Mouse (Mus musculus): ENCODE results near the gene Resf1.
"Not testable (repeated sequence)": the region's sequence is repeated elsewhere in the genome, so short reads cannot be mapped to it uniquely, and the experiment has no call there.

Gene Resf1

DNA sequence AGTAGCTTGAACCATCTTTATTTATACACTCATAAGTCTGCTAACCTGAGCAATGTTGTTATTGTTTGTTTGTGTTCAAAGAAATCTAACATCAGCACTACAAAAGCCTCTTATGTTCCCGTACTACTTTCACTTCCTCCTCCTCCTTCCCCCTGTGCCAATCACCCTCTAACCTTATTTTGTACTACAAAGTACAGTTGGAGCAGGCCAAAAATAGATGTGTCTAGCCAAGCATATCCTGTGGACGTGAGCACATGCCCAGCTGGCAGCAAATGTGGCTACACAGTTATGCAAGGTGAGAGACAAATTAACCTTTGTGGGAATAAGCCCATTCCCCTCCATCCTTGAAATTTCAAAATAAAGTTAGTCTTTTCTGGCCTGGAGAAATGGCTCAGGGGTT lies 34.6 kb downstream of the Resf1 start:
- in situ Hi-C loops (cut with MboI, MseI), result no loop called here

DNA sequence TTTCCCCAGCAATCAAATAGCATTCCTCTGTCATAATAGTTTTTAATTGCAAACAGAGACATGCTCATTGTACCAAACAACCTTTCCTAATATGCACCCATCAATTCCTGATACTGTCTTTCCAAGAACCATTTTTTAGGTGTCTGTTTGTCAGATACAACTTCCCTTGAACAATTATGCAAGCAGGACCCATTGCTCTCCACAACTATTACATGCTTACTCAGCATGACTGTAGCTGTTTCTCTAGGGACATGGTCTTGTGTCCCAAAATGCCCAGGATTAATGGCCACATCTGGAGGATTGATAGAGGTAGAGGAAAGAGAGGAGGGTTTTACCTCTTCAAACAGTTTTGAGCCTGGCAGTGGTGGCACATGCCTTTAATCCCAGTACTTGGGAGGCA lies 35.2 kb downstream of the Resf1 start:
- in situ Hi-C loops (cut with MboI, MseI), result no loop called here

- in situ Hi-C loops (cut with MboI, MseI), result loop anchor here in 1 of 2 experiments (5.0 kb wide), 1 partner anchor 36 kb away; no protein-coding TSS in a partner anchor
These were observed 39.0 kb downstream of the Resf1 start for GRCm38 (mm10) chr6:149348211-149348610.

DNA sequence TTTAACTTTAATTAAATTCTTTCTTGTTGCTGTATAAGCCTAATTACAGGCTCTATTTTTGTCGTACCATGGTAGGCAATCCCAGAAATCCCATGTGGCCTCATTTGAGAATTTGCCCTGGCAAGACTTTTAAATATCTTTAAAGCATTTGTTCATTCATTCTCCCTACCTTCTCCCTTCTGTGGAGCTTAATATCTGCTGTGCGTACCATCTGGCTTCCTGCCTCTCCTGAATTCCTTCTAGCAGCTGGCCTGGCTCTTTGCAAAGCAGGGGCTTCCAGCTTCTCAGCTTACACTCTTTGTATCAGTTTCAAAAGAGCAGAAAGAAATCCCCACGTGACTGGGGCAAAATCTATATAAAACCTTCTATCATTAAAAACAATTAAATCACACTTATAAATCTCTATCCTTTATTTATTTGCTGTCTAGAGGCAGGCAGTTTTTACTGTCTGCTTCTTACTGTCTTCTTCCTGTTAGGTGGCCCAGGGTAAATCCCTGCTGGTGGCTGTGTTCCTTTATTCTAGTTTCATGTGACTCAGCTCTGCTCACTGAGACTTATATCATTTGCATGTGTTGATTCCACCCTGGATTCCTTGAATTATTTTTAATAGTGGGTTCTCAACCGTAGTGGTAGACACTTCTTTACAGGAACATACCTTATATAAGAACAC lies 45.7 kb downstream of the Resf1 start:
- in situ Hi-C loops (cut with MboI, MseI), result no loop called here

DNA sequence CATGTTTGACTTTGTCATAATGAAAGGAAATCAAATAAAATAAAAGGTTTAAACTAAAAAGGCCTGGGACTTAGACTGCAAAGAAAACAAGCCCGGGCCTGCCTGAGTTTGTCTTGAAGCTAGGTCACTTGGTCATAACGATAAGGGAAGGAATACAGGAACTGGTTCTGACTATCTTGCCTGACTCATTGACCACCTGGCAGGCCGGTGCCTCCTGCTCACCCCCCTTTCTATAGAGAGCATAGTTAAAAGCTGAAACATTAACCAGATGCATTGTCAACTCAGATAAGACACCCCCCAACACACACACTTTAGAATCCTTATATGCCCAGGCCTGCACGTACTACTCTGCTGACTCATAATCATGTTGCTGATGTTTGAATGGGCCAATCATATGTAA lies 46.6 kb downstream of the Resf1 start:
- in situ Hi-C loops (cut with MboI, MseI), result not testable (repeated sequence)

- in situ Hi-C loops (cut with MboI, MseI), result no loop called here
These were observed 47.9 kb downstream of the Resf1 start for GRCm38 (mm10) chr6:149357155-149357554.

DNA sequence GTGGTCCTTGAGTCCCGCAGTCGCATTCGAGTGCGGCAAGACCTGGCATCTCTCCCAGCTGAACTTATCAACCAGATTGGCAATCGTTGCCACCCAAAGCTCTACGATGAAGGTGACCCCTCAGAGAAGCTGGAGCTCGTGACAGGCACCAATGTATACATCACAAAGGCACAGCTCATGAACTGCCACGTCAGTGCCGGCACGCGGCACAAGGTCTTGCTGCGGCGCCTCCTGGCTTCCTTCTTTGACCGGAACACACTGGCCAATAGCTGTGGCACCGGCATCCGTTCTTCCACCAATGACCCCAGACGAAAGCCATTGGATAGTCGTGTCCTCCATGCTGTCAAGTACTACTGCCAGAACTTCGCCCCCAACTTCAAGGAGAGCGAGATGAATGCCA lies 53.3 kb downstream of the Resf1 start:
- in situ Hi-C loops (cut with MboI, MseI), result not testable (repeated sequence)

DNA sequence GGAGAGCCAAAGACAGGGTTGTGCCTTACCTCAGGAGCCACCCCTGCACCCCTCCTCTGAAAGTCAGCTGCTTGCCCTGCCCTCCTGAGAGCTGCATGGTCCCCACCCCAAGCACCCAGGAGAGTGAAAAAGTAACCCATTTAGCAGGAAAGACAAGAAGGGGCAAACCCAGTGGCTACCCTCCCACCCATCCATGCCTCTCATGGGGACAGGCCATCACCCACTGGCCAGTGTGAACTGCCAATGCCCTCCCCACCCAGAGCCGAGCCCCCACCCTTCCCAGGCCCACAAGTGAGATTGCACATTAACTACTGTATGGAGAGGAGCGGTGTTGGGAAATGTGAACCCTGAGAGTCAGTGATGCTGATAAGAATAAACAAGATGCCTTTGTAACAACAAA lies 56.8 kb downstream of the Resf1 start:
- in situ Hi-C loops (cut with MboI, MseI), result loop anchor here in 1 of 2 experiments (5.0 kb wide), 1 partner anchor 89 kb away; no protein-coding TSS in a partner anchor

DNA sequence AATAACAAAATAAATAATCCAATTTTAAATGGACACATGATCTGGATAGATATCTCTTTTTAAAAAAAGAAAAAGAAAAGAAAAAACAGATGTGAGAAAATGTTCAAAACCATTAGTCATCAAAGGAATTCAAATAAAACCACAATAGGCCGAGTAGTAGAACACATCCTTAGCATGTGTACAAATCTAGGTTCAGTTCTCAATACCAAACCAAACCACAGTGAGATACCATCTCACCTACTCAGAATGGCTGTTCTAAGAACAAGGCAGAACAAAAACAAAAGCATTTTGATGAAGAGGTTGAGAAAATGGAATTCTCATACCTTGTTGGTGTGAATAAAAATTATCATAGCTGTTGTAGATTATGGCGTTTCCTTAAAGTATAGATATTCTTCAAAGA lies 57.2 kb downstream of the Resf1 start:
- in situ Hi-C loops (cut with MboI, MseI), result loop anchor here in 1 of 2 experiments (5.0 kb wide), 1 partner anchor 89 kb away; no protein-coding TSS in a partner anchor

- in situ Hi-C loops (cut with MboI, MseI), result loop anchor here (5.0 kb wide), 2 partner anchors 233 to 243 kb away; partner anchors contain the start of gene Gm10203 (in 1 of the 2)
These were observed 65.8 kb downstream of the Resf1 start for GRCm38 (mm10) chr6:149374986-149375457.

- in situ Hi-C loops (cut with MboI, MseI), result no loop called here
These were observed 74.3 kb downstream of the Resf1 start for GRCm38 (mm10) chr6:149383531-149383930.
